Comparison of ENCODE assay signal across 24 mouse cellular contexts in genomic region chr3:128575339-128576129, GRCm38 (mm10).
DNase-seq lines count a peak whose midpoint lies in the region; ATAC-seq and TF ChIP-seq lines count a peak whose summit lies in the region.
"Had no signal": no experiment of that assay in that cellular context is flagged by ENCODE, and none has a peak within 500 bp of the region (broad histone marks: within the 10 kb centered on the region; RNA-seq: fewer than 3 reads in every experiment).

No protein-coding gene starts in this region.

- DNase-seq in hindbrain, embryonic 10.5 days (ENCODE audit: low spot score), result peak; percentile 18
- no peak for DNase-seq in hindbrain, embryonic 14.5 days (ENCODE audit: low spot score)
- peak; percentile 32 for DNase-seq in midbrain, postnatal 0 days (ENCODE audit: low spot score)
- DNase-seq in limb, embryonic 14.5 days (ENCODE audit: low spot score), result no peak
- DNase-seq in spleen, adult 12 weeks (ENCODE audit: low spot score), result no peak
- DNase-seq: adrenal gland, postnatal 36 days; B cell, adult 2 months; cerebellum, adult 8-10 months; gastrocnemius, postnatal 10 days; heart, adult 11 months; heart, postnatal 14 days; kidney, adult 2 months; kidney, postnatal 14 days; layer of hippocampus, postnatal 36 days; lung, adult 2 months; thymus, postnatal 4 days had no signal

- H3K9ac ChIP-seq in hindbrain, embryonic 14.5 days, result no peak overlapping the region
- H3K9ac ChIP-seq in midbrain, postnatal 0 days (replicated peaks; ENCODE audit: low read length, poor library complexity, severe bottlenecking), result no peak overlapping the region
- H3K9ac ChIP-seq in midbrain, embryonic 13.5 days (replicated peaks), result no peak overlapping the region
- H3K9ac ChIP-seq in limb, embryonic 14.5 days (ENCODE audit: low read depth, low read length, severe bottlenecking), result no peak overlapping the region
- H3K9ac ChIP-seq: forebrain, embryonic 12.5 days; heart, embryonic 12.5 days; midbrain, embryonic 12.5 days had no signal

- H3K36me3 ChIP-seq in hindbrain, embryonic 10.5 days, result no peaks in the 10 kb centered on the region
- no peaks in the 10 kb centered on the region for H3K36me3 ChIP-seq in hindbrain, embryonic 14.5 days (replicated peaks; ENCODE audit: control insufficient read depth, insufficient read depth)
- H3K36me3 ChIP-seq in midbrain, postnatal 0 days (ENCODE audit: insufficient read depth, low read length), result no peaks in the 10 kb centered on the region
- no peaks in the 10 kb centered on the region for H3K36me3 ChIP-seq in midbrain, embryonic 13.5 days
- no peaks in the 10 kb centered on the region for H3K36me3 ChIP-seq in limb, embryonic 14.5 days (ENCODE audit: control insufficient read depth, insufficient read depth, low read length)
- H3K36me3 ChIP-seq: forebrain, embryonic 12.5 days; heart, embryonic 12.5 days; midbrain, embryonic 12.5 days had no signal

- TF ChIP-seq POLR2A in limb, embryonic 14.5 days (IDR thresholded peaks at IDR 0.05; ENCODE audit: borderline replicate concordance, extremely low read depth, insufficient read depth, insufficient read length), result no peak

- H3K9me3 ChIP-seq in hindbrain, embryonic 10.5 days, result no peaks in the 10 kb centered on the region
- no peaks in the 10 kb centered on the region for H3K9me3 ChIP-seq in hindbrain, embryonic 14.5 days (ENCODE audit: control insufficient read depth, low read length)
- H3K9me3 ChIP-seq in midbrain, postnatal 0 days (ENCODE audit: low read length), result no peaks in the 10 kb centered on the region
- no peaks in the 10 kb centered on the region for H3K9me3 ChIP-seq in midbrain, embryonic 13.5 days
- H3K9me3 ChIP-seq in limb, embryonic 14.5 days (ENCODE audit: control insufficient read depth, low read length), result no peaks in the 10 kb centered on the region
- H3K9me3 ChIP-seq: forebrain, embryonic 12.5 days; heart, embryonic 12.5 days; midbrain, embryonic 12.5 days had no signal

- ATAC-seq in hindbrain, embryonic 14.5 days (ENCODE audit: low FRiP score), result no peak
- ATAC-seq in midbrain, postnatal 0 days (ENCODE audit: low FRiP score), result no peak
- ATAC-seq in midbrain, embryonic 13.5 days, result no peak
- peak; percentile 68 for ATAC-seq in limb, embryonic 14.5 days (ENCODE audit: low FRiP score, low read depth)
- ATAC-seq in monocyte, adult 5-6 weeks (replicated peaks; ENCODE audit: insufficient number of reproducible peaks, low FRiP score, low TSS enrichment, poor library complexity, severe bottlenecking), result no peak
- ATAC-seq: inflammation-experienced regulatory T-cells, adult 6 months had no signal

- TF ChIP-seq CTCF in midbrain, postnatal 0 days (IDR thresholded peaks at IDR 0.05), result no peak

- WGBS in hindbrain, embryonic 10.5 days, result 70% methylated on average over 2 of the region's 2 CpGs
- WGBS in hindbrain, embryonic 14.5 days, result 62% methylated on average over 2 of the region's 2 CpGs
- 65% methylated on average over 2 of the region's 2 CpGs for WGBS in midbrain, postnatal 0 days
- 66% methylated on average over 2 of the region's 2 CpGs for WGBS in midbrain, embryonic 13.5 days
- WGBS in limb, embryonic 14.5 days, result 67% methylated on average over 2 of the region's 2 CpGs

- H3K27ac ChIP-seq in hindbrain, embryonic 10.5 days, result no peak overlapping the region
- H3K27ac ChIP-seq in hindbrain, embryonic 14.5 days, result no peak overlapping the region
- H3K27ac ChIP-seq in midbrain, postnatal 0 days (ENCODE audit: low read depth, low read length), result no peak overlapping the region
- no peak overlapping the region for H3K27ac ChIP-seq in midbrain, embryonic 13.5 days
- no peak overlapping the region for H3K27ac ChIP-seq in limb, embryonic 14.5 days (replicated peaks; ENCODE audit: low read depth, low read length)
- H3K27ac ChIP-seq: forebrain, embryonic 12.5 days; layer of hippocampus, adult 2 months; midbrain, embryonic 12.5 days had no signal

- H3K4me2 ChIP-seq in hindbrain, embryonic 14.5 days (replicated peaks), result no peak overlapping the region
- H3K4me2 ChIP-seq in midbrain, postnatal 0 days (ENCODE audit: low read depth, low read length, poor library complexity, severe bottlenecking), result no peak overlapping the region
- H3K4me2 ChIP-seq in midbrain, embryonic 13.5 days (replicated peaks), result no peak overlapping the region
- H3K4me2 ChIP-seq in limb, embryonic 14.5 days (replicated peaks; ENCODE audit: low read depth, low read length, severe bottlenecking), result no peak overlapping the region
- H3K4me2 ChIP-seq: forebrain, embryonic 12.5 days; heart, embryonic 12.5 days; liver, embryonic 11.5 days; midbrain, embryonic 12.5 days had no signal

- H3K4me3 ChIP-seq in hindbrain, embryonic 10.5 days, result no peak overlapping the region
- no peak overlapping the region for H3K4me3 ChIP-seq in hindbrain, embryonic 14.5 days (replicated peaks; ENCODE audit: low read length)
- H3K4me3 ChIP-seq in midbrain, postnatal 0 days (ENCODE audit: low read depth, low read length), result no peak overlapping the region
- H3K4me3 ChIP-seq in midbrain, embryonic 13.5 days (replicated peaks), result no peak overlapping the region
- H3K4me3 ChIP-seq in limb, embryonic 14.5 days (replicated peaks; ENCODE audit: low read length), result no peak overlapping the region
- H3K4me3 ChIP-seq: forebrain, embryonic 12.5 days; heart, embryonic 12.5 days; layer of hippocampus, adult 2 months; midbrain, embryonic 12.5 days had no signal

- H3K27me3 ChIP-seq in hindbrain, embryonic 10.5 days (ENCODE audit: insufficient read depth, poor library complexity, severe bottlenecking), result no peaks in the 10 kb centered on the region
- no peaks in the 10 kb centered on the region for H3K27me3 ChIP-seq in hindbrain, embryonic 14.5 days (ENCODE audit: control insufficient read depth, insufficient read depth, low read length)
- no peaks in the 10 kb centered on the region for H3K27me3 ChIP-seq in midbrain, postnatal 0 days (ENCODE audit: insufficient read depth, low read length)
- no peaks in the 10 kb centered on the region for H3K27me3 ChIP-seq in midbrain, embryonic 13.5 days
- no peaks in the 10 kb centered on the region for H3K27me3 ChIP-seq in limb, embryonic 14.5 days (ENCODE audit: control insufficient read depth, insufficient read depth, low read length)
- H3K27me3 ChIP-seq: forebrain, embryonic 12.5 days; heart, embryonic 12.5 days; midbrain, embryonic 12.5 days had no signal

- 0 out of 2 replicates have a peak, but pooled peaks cover 4% of the 10 kb centered on the region for H3K4me1 ChIP-seq in hindbrain, embryonic 10.5 days (replicated peaks)
- no peaks in the 10 kb centered on the region for H3K4me1 ChIP-seq in hindbrain, embryonic 14.5 days (replicated peaks; ENCODE audit: control insufficient read depth, insufficient read depth, low read length)
- H3K4me1 ChIP-seq in midbrain, postnatal 0 days (ENCODE audit: insufficient read depth, low read length), result no peaks in the 10 kb centered on the region
- H3K4me1 ChIP-seq in midbrain, embryonic 13.5 days (replicated peaks), result no peaks in the 10 kb centered on the region
- no peaks in the 10 kb centered on the region for H3K4me1 ChIP-seq in limb, embryonic 14.5 days (ENCODE audit: control insufficient read depth, insufficient read depth, low read length)
- H3K4me1 ChIP-seq: forebrain, embryonic 12.5 days; heart, embryonic 12.5 days; midbrain, embryonic 12.5 days had no signal

Comparison
In these comparisons a context has a peak if more than half of its experiments do, and no peak if none do; other contexts are left out.
1. DNase-seq: peak in hindbrain, embryonic 10.5 days (single experiment) and midbrain, postnatal 0 days (single experiment); none in hindbrain, embryonic 14.5 days (single experiment), limb, embryonic 14.5 days (single experiment) and spleen, adult 12 weeks (single experiment).